Mouse (Mus musculus): Measurements from ENCODE around the gene Prim2.

The Prim2 gene

DNA sequence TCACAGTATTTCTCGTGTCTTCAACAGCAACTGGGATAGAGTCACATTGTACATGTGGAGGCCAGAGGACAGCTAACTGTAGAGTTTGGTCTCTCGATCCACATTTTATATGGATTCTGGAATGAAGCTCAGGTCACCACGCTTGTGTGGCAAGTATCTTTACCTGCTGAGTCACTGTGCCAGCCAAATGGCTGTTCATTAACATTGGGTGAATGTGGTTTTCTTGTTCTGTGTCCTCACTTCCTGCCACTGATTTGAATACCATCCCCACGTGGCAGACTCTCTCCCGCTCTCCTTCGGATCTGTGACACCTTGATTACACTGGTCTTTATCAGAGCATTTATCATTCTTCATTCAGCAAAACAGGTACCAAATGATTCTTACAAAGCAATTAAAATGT is 198.5 kb downstream of the Prim2 start:
- DNase-seq, result no peak

DNA sequence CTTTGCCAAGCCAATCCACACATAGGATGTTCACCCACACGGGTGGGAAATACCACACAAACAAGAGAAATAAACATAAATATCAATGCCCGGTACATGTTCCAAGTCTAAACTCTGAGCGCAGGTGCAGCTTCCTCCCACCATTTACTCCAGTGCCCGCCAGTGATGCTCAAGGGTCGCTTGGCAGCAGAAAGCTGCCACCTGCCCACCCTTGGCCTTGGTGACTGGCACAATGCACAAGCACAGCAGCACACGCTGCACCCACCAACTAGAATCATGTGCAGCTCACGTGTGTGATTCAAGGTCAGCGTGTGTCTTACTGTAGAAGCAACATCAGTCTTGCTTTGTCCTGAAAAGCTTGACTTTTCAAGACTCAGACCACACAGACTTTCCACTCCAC is 199.4 kb downstream of the Prim2 start:
- DNase-seq, result no peak

DNA sequence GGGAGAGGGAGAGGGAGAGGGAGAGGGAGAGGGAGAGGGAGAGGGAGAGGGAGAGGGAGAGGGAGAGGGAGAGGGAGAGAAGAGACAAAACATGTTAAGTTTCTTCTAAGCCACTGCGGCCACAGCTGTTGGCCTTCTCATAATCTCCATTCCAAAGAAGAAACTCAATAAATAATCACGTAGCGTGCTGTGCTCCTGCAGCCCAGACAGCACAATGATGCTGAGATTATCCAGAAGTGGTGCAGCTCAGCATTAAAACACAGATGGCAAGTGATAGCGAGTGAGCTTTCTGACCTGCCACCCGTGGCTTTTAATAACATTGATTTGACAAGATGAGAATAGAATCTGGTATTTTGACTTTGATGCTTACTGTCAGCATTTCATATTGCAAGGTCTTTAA is 205.4 kb downstream of the Prim2 start:
- DNase-seq, result no peak

DNA sequence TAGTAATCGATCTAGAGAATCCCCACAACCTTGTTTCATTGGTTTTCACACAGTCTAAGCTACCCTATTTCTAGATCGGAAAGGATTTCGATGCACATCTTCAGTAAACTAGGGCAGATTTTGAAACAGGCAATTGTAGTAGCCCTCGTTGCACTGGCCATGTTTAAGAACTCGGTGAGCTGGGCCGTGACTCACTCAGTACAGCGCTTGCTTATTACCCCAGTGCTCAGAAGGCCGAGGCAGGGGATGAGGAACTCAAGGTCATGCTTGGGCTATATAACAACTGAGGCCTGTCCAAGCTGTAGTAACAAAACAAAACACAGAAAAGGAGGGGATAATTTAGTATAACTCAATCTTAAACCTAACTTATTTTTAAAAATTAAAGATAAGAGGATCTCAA is 208.9 kb downstream of the Prim2 start:
- DNase-seq, result no peak

DNA sequence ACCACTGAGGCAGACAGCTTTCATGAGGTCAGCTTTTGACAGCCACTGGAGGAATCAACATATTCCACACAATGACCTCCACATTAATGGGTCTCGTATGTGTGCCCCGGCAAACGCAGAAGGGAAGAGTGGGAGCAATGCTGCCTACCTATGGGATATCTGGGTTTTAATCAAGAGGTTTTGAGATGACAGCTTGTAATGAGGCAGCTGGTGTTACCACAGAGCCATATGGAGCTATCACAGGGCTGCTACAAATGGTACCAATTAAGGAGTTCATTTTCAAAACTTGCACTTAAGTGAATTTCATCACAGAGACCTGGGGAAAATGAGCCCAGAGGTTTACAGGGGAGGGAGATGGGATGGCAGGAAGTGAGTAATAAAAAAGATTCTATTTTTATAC is 209.3 kb downstream of the Prim2 start:
- DNase-seq, result no peak

DNA sequence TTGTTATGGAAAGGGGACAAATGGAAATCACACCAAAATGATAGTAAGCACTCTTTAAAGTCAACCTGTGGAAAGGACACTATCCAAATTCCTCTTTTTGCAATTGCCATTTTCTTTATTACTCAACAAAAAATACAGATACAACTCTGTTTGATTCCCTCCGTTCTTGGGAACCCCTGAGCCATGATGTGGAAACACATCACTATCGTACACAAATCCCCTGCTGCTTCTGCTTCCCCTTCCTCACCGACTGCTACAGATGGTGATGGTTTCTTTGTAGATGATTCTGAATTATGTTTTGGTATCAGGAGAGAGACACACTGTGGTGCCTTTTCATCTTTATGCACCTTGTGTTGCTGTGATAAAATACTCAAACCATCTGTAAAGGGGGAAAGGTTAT is 210.6 kb downstream of the Prim2 start:
- no peak for DNase-seq

DNA sequence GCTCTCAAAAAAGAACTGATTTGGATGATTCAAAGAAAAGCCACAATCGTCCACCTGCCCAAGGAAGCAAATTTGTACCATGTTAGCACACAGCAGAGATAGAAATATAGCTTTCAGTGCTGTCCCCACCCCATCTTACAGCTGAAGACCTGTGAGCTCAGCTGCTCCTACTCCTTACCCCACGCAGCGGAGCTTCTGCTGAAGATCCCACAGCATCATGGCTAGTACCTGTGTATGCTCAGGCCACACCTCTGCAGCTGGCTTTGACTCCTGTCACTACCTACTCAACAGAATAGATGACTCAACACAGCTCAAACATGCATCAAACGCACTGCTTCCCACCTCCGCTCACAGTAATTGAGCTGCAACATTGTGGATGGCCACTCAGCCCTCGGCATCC is 215.3 kb downstream of the Prim2 start:
- no peak for DNase-seq

DNA sequence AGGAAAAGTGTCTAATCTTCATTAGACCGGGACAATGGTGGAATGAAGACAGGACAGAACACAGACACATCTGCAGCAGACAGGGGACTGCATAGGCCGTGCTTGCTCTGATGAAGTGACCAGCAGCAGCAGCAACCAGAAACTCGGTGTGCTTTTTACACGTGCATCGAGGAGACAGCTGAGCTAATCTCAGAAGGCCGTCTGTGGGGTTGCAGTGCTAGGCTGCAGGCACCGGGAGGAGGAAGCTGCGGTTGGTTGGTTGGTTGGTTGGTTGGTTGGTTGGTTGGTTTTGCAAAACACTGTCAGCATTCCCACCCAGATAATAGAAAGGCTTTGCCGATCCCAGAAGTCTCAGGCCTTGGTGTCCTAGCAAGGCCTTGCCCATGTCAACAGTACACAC is 216.3 kb downstream of the Prim2 start:
- no peak for DNase-seq

DNA sequence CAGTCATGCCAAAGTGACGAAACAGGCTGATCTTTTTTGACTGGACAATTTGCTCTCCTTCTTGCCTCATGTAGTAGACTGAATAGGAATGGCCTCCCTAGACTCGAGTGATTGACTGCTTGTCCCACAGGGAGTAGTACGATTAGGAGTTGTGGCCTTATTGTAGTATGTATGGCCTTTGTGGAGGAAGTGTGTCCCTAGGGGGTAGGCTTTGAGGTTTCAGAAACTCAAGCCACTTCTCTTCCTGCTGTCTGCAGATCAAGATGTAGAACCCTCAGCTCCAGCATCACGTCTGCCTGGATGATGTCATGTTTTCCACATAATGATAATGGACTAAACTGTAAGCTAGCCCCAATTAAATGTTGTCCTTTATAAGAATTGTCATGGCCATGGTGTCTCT is 222.4 kb downstream of the Prim2 start:
- no peak for DNase-seq

DNA sequence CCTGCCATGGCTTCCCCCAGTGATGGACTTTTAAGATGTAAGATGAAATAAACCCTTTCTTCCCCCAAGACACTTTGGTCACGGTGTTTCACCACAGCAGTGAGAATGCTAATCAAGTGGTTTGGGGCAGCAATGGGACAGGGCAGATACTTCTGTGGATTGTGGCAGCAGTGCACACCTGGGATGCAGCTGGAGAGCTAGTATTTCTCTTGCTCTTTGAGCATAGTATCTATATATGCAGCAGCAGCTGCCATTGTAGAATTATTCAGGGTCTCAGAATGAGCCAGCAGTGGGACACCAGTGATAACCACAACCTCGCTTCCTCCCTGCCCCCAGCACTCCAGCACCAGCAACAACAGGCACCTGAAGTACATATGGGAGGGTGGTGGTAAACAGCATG is 233.4 kb downstream of the Prim2 start:
- DNase-seq, result no peak
